Mouse (Mus musculus) MEL (cell line): Measurements from ENCODE around the gene Slc17a7. TPM values are rescaled to one million over a fixed set of nuclear protein-coding genes. Genes with fewer than 3 reads are reported as not detected.

Source experiments
- DNase-seq: peaks from one replicate; pipeline ENCODE4 v3.0.0; 2011; ENCODE audit warnings: low read depth, low spot score
- H3K27ac ChIP-seq: 2 replicates; pipeline ENCODE4 v1.5.1; 2012; ENCODE audit warnings: low read depth, mild to moderate bottlenecking, control low read depth, low read length, moderate library complexity; ENCODE audit not compliant: control insufficient read depth
- H3K27me3 ChIP-seq, 2 experiments: fragments of 150-350 bp in 1 of 2; sonication (generic) in 1 of 2; 2 replicates each; pipeline ENCODE4 v1.6.1; 2012; ENCODE audit warnings: low read length in 2 of 2, mild to moderate bottlenecking in 2 of 2, improper control_type of control experiment in 1 of 2, moderate library complexity in 1 of 2; ENCODE audit not compliant: insufficient read depth in 2 of 2, control insufficient read depth in 1 of 2
- H3K36me3 ChIP-seq, 2 experiments: 2 replicates each; pipeline ENCODE4 v1.6.1; 2012 to 2014; ENCODE audit warnings: low read length in 2 of 2, improper control_type of control experiment in 1 of 2, inconsistent platforms in 1 of 2, mild to moderate bottlenecking in 1 of 2; ENCODE audit not compliant: insufficient read depth in 2 of 2, control insufficient read depth in 1 of 2
- H3K4me1 ChIP-seq, 2 experiments: fragments of 150-350 bp in 1 of 2; sonication (generic) in 1 of 2; 2 replicates each; pipeline ENCODE4 v1.6.1; 2012; ENCODE audit warnings: low read length in 2 of 2, improper control_type of control experiment in 1 of 2, mild to moderate bottlenecking in 1 of 2; ENCODE audit not compliant: insufficient read depth in 2 of 2, control insufficient read depth in 1 of 2
- H3K4me3 ChIP-seq, 2 experiments: fragments of 150-350 bp in 1 of 2; sonication (generic) in 1 of 2; 2 replicates each; pipeline ENCODE4 v1.5.1; 2012; ENCODE audit warnings: low read depth in 2 of 2, low read length in 2 of 2, mild to moderate bottlenecking in 2 of 2, moderate library complexity in 2 of 2, control low read depth in 1 of 2, improper control_type of control experiment in 1 of 2; ENCODE audit not compliant: control insufficient read depth in 1 of 2, insufficient read depth in 1 of 2
- H3K79me2 ChIP-seq: 2 replicates; pipeline ENCODE4 v1.6.1; 2012; ENCODE audit warnings: mild to moderate bottlenecking, low read length, moderate library complexity; ENCODE audit not compliant: control insufficient read depth, poor library complexity, insufficient read depth
- H3K9ac ChIP-seq: 2 replicates; pipeline ENCODE4 v1.6.1; 2012; ENCODE audit warnings: low read depth, mild to moderate bottlenecking, control low read depth, low read length, moderate library complexity; ENCODE audit not compliant: control insufficient read depth, poor library complexity, severe bottlenecking
- H3K9me3 ChIP-seq: fragments of 150-350 bp; sonication (generic); replicated peaks from 2 replicates; pipeline ENCODE4 v1.6.1; 2012; ENCODE audit warnings: mild to moderate bottlenecking, low read length, improper control_type of control experiment, moderate library complexity; ENCODE audit not compliant: insufficient read depth
- BHLHE40 ChIP-seq: IDR thresholded peaks from 2 replicates; pipeline ENCODE4 v1.6.1; 2012; ENCODE audit warnings: low read depth, mild to moderate bottlenecking, inconsistent platforms, low read length, improper control_type of control experiment, borderline replicate concordance
- E2F4 ChIP-seq: IDR thresholded peaks from 2 replicates; pipeline ENCODE4 v1.6.1; 2011; ENCODE audit warnings: low read depth, low read length, improper control_type of control experiment, borderline replicate concordance
- ELF1 ChIP-seq: IDR thresholded peaks from 2 replicates; pipeline ENCODE4 v1.6.1; 2014; ENCODE audit warnings: low read depth, mild to moderate bottlenecking, inconsistent platforms, low read length, improper control_type of control experiment, moderate library complexity
- EP300 ChIP-seq, 2 experiments: IDR thresholded peaks; 2 replicates each; pipeline ENCODE4 v1.6.1; 2011; ENCODE audit warnings: improper control_type of control experiment in 2 of 2, low read length in 2 of 2, low read depth in 1 of 2, mild to moderate bottlenecking in 1 of 2
- ETS1 ChIP-seq: IDR thresholded peaks from 2 replicates; pipeline ENCODE4 v1.6.1; 2012; ENCODE audit warnings: low read depth, mild to moderate bottlenecking, inconsistent platforms, low read length, improper control_type of control experiment, moderate library complexity
- GABPA ChIP-seq: IDR thresholded peaks from 2 replicates; pipeline ENCODE4 v1.6.1; 2012; ENCODE audit warnings: low read depth, mild to moderate bottlenecking, inconsistent platforms, low read length, improper control_type of control experiment, moderate library complexity
- GATA1 ChIP-seq: IDR thresholded peaks from 2 replicates; pipeline ENCODE4 v1.6.1; 2011; ENCODE audit warnings: low read depth, low read length, improper control_type of control experiment
- HCFC1 ChIP-seq: IDR thresholded peaks from 2 replicates; pipeline ENCODE4 v1.6.1; 2012; ENCODE audit warnings: low read depth, mild to moderate bottlenecking, inconsistent platforms, low read length, improper control_type of control experiment, moderate library complexity
- JUND ChIP-seq: IDR thresholded peaks from 2 replicates; pipeline ENCODE4 v1.6.1; 2011; ENCODE audit warnings: low read depth, mild to moderate bottlenecking, improper control_type of control experiment, low read length
- MAX ChIP-seq: IDR thresholded peaks from 2 replicates; pipeline ENCODE4 v1.6.1; 2011; ENCODE audit warnings: low read length, improper control_type of control experiment
- MEF2A ChIP-seq: IDR thresholded peaks from 2 replicates; pipeline ENCODE4 v1.6.1; 2014; ENCODE audit warnings: low read depth, mild to moderate bottlenecking, inconsistent platforms, low read length, improper control_type of control experiment; ENCODE audit not compliant: poor library complexity, insufficient replicate concordance, severe bottlenecking; ENCODE audit errors: extremely low read depth
- MYC ChIP-seq: IDR thresholded peaks from 2 replicates; pipeline ENCODE4 v1.6.1; 2011; ENCODE audit warnings: low read depth, mild to moderate bottlenecking, low read length, improper control_type of control experiment, moderate library complexity
- NELFE ChIP-seq: IDR thresholded peaks from 2 replicates; pipeline ENCODE4 v1.6.1; 2011; ENCODE audit warnings: low read depth, low read length, improper control_type of control experiment
- POLR2AphosphoS2 ChIP-seq: IDR thresholded peaks from 2 replicates; pipeline ENCODE4 v1.6.1; 2011; ENCODE audit warnings: low read length, improper control_type of control experiment
- POLR2AphosphoS5 ChIP-seq: IDR thresholded peaks from 2 replicates; pipeline ENCODE4 v1.6.1; 2012; ENCODE audit warnings: low read depth, borderline replicate concordance, mild to moderate bottlenecking, inconsistent platforms, low read length, moderate library complexity, mixed read lengths
- RAD21 ChIP-seq: IDR thresholded peaks from 2 replicates; pipeline ENCODE4 v1.6.1; 2011; ENCODE audit warnings: mild to moderate bottlenecking, low read depth, low read length, improper control_type of control experiment
- RCOR1 ChIP-seq: IDR thresholded peaks from 2 replicates; pipeline ENCODE4 v1.6.1; 2012; ENCODE audit warnings: low read depth, mild to moderate bottlenecking, inconsistent platforms, low read length, improper control_type of control experiment
- SIN3A ChIP-seq: IDR thresholded peaks from 2 replicates; pipeline ENCODE4 v1.6.1; 2012; ENCODE audit warnings: low read length, improper control_type of control experiment, inconsistent platforms
- SMC3 ChIP-seq: IDR thresholded peaks from 2 replicates; pipeline ENCODE4 v1.6.1; 2011; ENCODE audit warnings: low read depth, low read length, improper control_type of control experiment
- TAL1 ChIP-seq: IDR thresholded peaks from 2 replicates; pipeline ENCODE4 v1.6.1; 2012; ENCODE audit warnings: mild to moderate bottlenecking, inconsistent platforms, low read length, moderate library complexity, mixed read lengths
- TCF12 ChIP-seq: IDR thresholded peaks from 2 replicates; pipeline ENCODE4 v1.6.1; 2014; ENCODE audit warnings: low read depth, mild to moderate bottlenecking, inconsistent platforms, low read length, improper control_type of control experiment, moderate library complexity
- USF1 ChIP-seq: IDR thresholded peaks from 2 replicates; pipeline ENCODE4 v1.6.1; 2014; ENCODE audit warnings: low read depth, mild to moderate bottlenecking, inconsistent platforms, low read length, improper control_type of control experiment, moderate library complexity
- ZKSCAN1 ChIP-seq: IDR thresholded peaks from 2 replicates; pipeline ENCODE4 v1.6.1; 2012; ENCODE audit warnings: low read depth, mild to moderate bottlenecking, inconsistent platforms, low read length, improper control_type of control experiment, moderate library complexity
- ZMIZ1 ChIP-seq: IDR thresholded peaks from 2 replicates; pipeline ENCODE4 v1.6.1; 2012; ENCODE audit warnings: low read depth, mild to moderate bottlenecking, inconsistent platforms, low read length, improper control_type of control experiment, moderate library complexity
- polyA plus RNA-seq, 2 experiments: library from polyadenylated mRNA; stranded (reverse) in 1 of 2; unstranded in 1 of 2; fragments of >175 nt in 1 of 2; fragments of >200 nt in 1 of 2; gene quantifications; 2 replicates each; pipeline versions ENCODE4 v1.2.1 to v1.2.4; 2012; ENCODE audit warnings: low replicate concordance in 2 of 2, low read depth in 1 of 2; ENCODE audit not compliant: insufficient read length in 2 of 2, insufficient read depth in 1 of 2, missing spikeins in 1 of 2
- total RNA-seq: library from RNA; depleted of rRNA; stranded (reverse); fragments of 300-350 nt; gene quantifications from 2 replicates; pipeline ENCODE4 v1.2.3, GENCODE M21; 2012

Gene Slc17a7
- total and polyA plus RNA-seq, 3 experiments: 0.23 to 1.0 TPM; not detected in 1

DNA sequence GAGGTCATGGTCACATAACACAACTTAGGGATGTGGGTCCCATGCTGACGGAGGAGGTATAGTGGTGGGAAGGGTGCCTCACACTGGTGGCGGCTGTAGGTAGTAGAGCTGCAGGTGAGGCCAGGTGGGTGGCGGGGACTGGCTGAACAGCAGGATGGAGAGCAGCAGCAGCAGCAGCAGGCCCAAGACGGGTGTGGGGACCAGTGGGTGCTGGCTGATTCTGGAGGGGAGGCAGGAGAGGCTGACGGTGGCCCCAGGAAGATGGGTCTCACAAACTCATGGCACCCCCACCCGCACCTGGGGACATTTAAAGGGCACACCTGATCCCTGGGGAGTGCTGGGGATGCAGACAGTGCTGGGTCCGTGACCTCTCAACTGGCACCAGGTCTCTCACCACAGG lies 19.9 kb downstream of the Slc17a7 start:
- no peak for DNase-seq
- Histone ChIP-seq H3K36me3 (peaks cover 0 to 3% of the 10 kb centered on the region in 2 experiments; a peak in 2 of 4 replicates), H3K27ac (no peak overlapping the region), H3K9ac (no peak overlapping the region), H3K4me3 (no peak overlapping the region), H3K27me3 (no peaks in the 10 kb centered on the region), H3K9me3 (no peaks in the 10 kb centered on the region), H3K4me1 (peaks cover 0 to 5% of the 10 kb centered on the region in 2 experiments; a peak in 2 of 4 replicates), H3K79me2 (no peaks in the 10 kb centered on the region)
- TF ChIP-seq ZMIZ1: no peak
- no peak for TF ChIP-seq ELF1
- TF ChIP-seq BHLHE40: no peak
- no peak for TF ChIP-seq E2F4
- TF ChIP-seq POLR2AphosphoS5: no peak
- no peak for TF ChIP-seq USF1
- no peak for TF ChIP-seq ETS1
- no peak for TF ChIP-seq MAX
- TF ChIP-seq POLR2AphosphoS2: no peak
- no peak for TF ChIP-seq RCOR1

DNA sequence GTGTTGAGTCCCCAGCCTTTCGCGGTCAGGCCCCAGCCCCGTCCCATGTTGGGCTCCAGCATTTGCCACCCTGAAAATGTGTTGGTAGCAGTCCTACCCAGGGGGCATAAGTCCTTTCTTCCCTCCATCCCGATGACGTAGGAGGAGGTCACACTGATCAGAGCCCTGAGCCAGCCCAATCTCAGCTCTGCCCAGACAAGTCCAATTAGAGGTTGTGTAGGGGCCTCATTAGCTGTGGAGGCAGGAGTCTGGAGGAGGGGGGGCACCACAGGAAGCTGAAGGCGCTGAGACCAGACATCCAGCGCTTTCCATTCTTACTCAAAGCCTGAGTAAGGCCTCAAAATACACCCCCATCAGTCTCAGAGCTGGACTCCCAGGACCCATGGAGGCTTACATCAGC lies 22.2 kb downstream of the Slc17a7 start:
- no peaks in the 10 kb centered on the region for H3K9me3 ChIP-seq

DNA sequence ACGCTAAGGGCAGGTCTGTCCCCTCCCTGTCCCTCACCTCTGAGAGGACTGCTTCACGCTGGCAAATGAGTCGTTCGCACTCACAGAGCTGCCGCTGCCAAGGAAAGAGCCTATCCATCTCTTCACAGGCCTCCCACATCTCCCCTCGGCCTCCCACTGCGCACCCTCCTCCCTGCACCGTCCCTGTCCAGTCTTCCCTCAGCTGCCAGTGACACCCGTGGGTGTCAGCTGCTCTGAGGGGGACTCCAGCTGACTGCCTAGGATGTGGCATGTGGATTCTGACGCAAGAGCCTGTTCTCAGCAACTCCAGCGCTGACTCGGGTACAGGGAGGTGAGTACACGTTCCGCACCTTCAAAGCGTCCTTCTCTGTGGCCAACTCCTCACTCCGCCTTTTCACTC lies 25.9 kb downstream of the Slc17a7 start:
- Histone ChIP-seq H3K4me3 (no peak overlapping the region), H3K9ac (no peak overlapping the region), H3K4me1 (peaks cover 26 to 41% of the 10 kb centered on the region in 2 experiments), H3K9me3 (no peaks in the 10 kb centered on the region), H3K27ac (peak overlapping the region; percentile 5; the same call in 1 of the 2 replicates), H3K27me3 (no peaks in the 10 kb centered on the region), H3K79me2 (no peaks in the 10 kb centered on the region), H3K36me3 (peaks cover 0 to 13% of the 10 kb centered on the region in 2 experiments; a peak in 2 of 4 replicates)
- no peak for DNase-seq
- TF ChIP-seq BHLHE40 (no peak), JUND (no peak), MEF2A (no peak), ELF1 (no peak), SMC3 (no peak), GATA1 (no peak), TAL1 (no peak), TCF12 (no peak), NELFE (no peak), GABPA (no peak), ETS1 (no peak), HCFC1 (no peak), USF1 (no peak), MYC (no peak), ZKSCAN1 (no peak), EP300 (IDR thresholded peaks at IDR 0.05; ENCODE audit: low read depth in 1 of 2, low read length in 2 of 2) (no peak), POLR2AphosphoS5 (no peak), SIN3A (no peak)

More for the DNA sequence above, 22.2 kb downstream of the Slc17a7 start:
- no peak for DNase-seq
- no peak overlapping the region for H3K9ac ChIP-seq
- H3K36me3 ChIP-seq: peaks cover 0 to 11% of the 10 kb centered on the region in 2 experiments; a peak in 2 of 4 replicates
- no peaks in the 10 kb centered on the region for H3K79me2 ChIP-seq
- no peak for TF ChIP-seq RAD21
- H3K4me1 ChIP-seq: peaks cover 9 to 19% of the 10 kb centered on the region in 2 experiments
- no peak overlapping the region for H3K4me3 ChIP-seq
- H3K27ac ChIP-seq: no peak overlapping the region
- no peaks in the 10 kb centered on the region for H3K27me3 ChIP-seq
